ENCODE assay signal across 8 mouse cellular contexts in the genomic region with DNA sequence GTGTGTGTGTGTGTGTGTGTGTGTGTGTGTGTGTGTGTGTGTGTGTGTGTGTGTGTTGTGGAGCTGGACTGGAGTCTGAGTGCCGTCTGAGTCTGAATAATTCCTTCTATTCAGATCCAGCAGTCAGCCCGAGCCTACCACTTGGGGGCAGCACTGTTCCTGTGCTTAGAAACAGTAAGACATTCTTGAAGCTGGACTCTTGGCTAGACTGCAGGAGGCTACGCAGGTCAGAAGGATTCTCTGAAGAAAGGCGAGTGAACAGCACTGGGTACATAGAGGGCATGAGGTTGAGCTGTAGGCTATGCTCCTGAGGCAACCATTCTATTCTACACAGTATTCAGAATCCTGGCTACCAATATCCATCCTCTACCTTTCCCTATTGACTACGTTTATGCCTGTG.
A peak's percentile ranks its signal among the peaks of the same experiment; 100 is the strongest.
DNase-seq lines count a peak whose midpoint lies in the region; ATAC-seq and TF ChIP-seq lines count a peak whose summit lies in the region.

No protein-coding gene starts in this region.

- no peak overlapping the region for H3K27ac ChIP-seq in ES-E14 (ENCODE audit: insufficient read depth, low read depth, low read length, poor library complexity, severe bottlenecking)
- H3K27ac ChIP-seq in bone marrow macrophage, adult 2 months (ENCODE audit: insufficient read depth, low read depth, low read length), result no peak overlapping the region
- no peak overlapping the region for H3K27ac ChIP-seq in forebrain, embryonic 10.5 days

- no peaks in the 10 kb centered on the region for H3K9me3 ChIP-seq in ES-E14 (ENCODE audit: control insufficient read depth, insufficient read depth, low read depth, low read length)
- no peaks in the 10 kb centered on the region for H3K9me3 ChIP-seq in forebrain, embryonic 10.5 days

- no peak overlapping the region for H3K9ac ChIP-seq in ES-E14 (ENCODE audit: insufficient read depth, low read depth, low read length, poor library complexity, severe bottlenecking)

- peak; percentile 67 for TF ChIP-seq CTCF in bone marrow macrophage, adult 2 months (IDR thresholded peaks at IDR 0.05; ENCODE audit: low read depth, low read length)

- H3K27me3 ChIP-seq in forebrain, embryonic 10.5 days (ENCODE audit: poor library complexity, severe bottlenecking), result no peaks in the 10 kb centered on the region

- H3K4me3 ChIP-seq in ES-E14 (ENCODE audit: insufficient read depth in 1 of 2, low read depth in 1 of 2, low read length in 2 of 2, poor library complexity in 1 of 2, severe bottlenecking in 1 of 2), result no peak overlapping the region
- no peak overlapping the region for H3K4me3 ChIP-seq in bone marrow macrophage, adult 2 months (ENCODE audit: insufficient read depth, low read length)
- H3K4me3 ChIP-seq in forebrain, embryonic 10.5 days, result no peak overlapping the region

- no peak for TF ChIP-seq POLR2A in bone marrow macrophage, adult 2 months (IDR thresholded peaks at IDR 0.05; ENCODE audit: borderline replicate concordance, low read depth, low read length)

- peak; percentile 71 to 78; a peak in 3 of 4 replicates for ATAC-seq in hematopoietic stem cell, adult 5-6 weeks (replicated peaks in 1 of 2; ENCODE audit: insufficient read depth in 1 of 2, low FRiP score in 2 of 2, low TSS enrichment in 1 of 2, low read depth in 1 of 2, poor library complexity in 2 of 2, severe bottlenecking in 2 of 2)

- peaks cover 0 to 3% of the 10 kb centered on the region in 2 experiments; a peak in 1 of 4 replicates for H3K4me1 ChIP-seq in ES-E14 (ENCODE audit: control insufficient read depth in 2 of 2, insufficient read depth in 2 of 2, low read length in 2 of 2, poor library complexity in 1 of 2)
- H3K4me1 ChIP-seq in bone marrow macrophage, adult 2 months (ENCODE audit: control insufficient read depth, insufficient read depth, low read length), result peaks cover 8% of the 10 kb centered on the region
- H3K4me1 ChIP-seq in forebrain, embryonic 10.5 days, result peaks cover 3% of the 10 kb centered on the region; the same call in 1 of the 2 replicates

- peak; percentile 71 for DNase-seq in ES-E14 (ENCODE audit: low read depth, low spot score)
- DNase-seq in forebrain, embryonic 10.5 days (ENCODE audit: extremely low spot score, low spot score), result peak; percentile 61
- peak; percentile 78 for DNase-seq in layer of hippocampus, adult 9-10 months (ENCODE audit: low spot score)
- DNase-seq in lung, postnatal 36 days, result peak; percentile 87
- DNase-seq in right cerebral cortex, postnatal 14 days, result peak; percentile 88
- no peak for DNase-seq in T-cell, adult 2 months (ENCODE audit: low spot score)

- no peaks in the 10 kb centered on the region for H3K36me3 ChIP-seq in ES-E14 (ENCODE audit: control insufficient read depth, insufficient read depth, low read length, poor library complexity, severe bottlenecking)
- no peaks in the 10 kb centered on the region for H3K36me3 ChIP-seq in forebrain, embryonic 10.5 days (replicated peaks)

- WGBS in forebrain, embryonic 10.5 days, result 37% methylated on average over 5 of the region's 5 CpGs

- in situ Hi-C loops in ES-E14 (cut with MboI; ENCODE audit: low sequenced_read_pairs in 2 of 2, unreplicated experiment in 2 of 2), result no loop called here

TF ChIP-seq in ES-E14, 5 proteins besides CTCF, POLR2A, EP300 and RAD21:
- no peak for TF ChIP-seq CHD2 (IDR thresholded peaks at IDR 0.05; ENCODE audit: low read depth, low read length)
- TF ChIP-seq ZC3H11A (IDR thresholded peaks at IDR 0.05; ENCODE audit: borderline replicate concordance, low read depth, low read length), result peak; percentile 51; the same call in 1 of the 2 replicates
- TF ChIP-seq MAFK (IDR thresholded peaks at IDR 0.05; ENCODE audit: insufficient read depth, low read depth, low read length), result no peak
